Mouse (Mus musculus) kidney, embryonic 15.5 days (tissue): ENCODE measurements around the gene Galnt6. TPM values are rescaled to one million over a fixed set of nuclear protein-coding genes. Genes with fewer than 3 reads are reported as not detected.

ENCODE experiments used
- ATAC-seq: fragments of 200-750 bp; cut with Nextera tagmentation; replicated peaks from 2 replicates; pipeline ENCODE4 v1.8.0; 2017; ENCODE audit warnings: moderate TSS enrichment; ENCODE audit not compliant: low FRiP score
- H3K27ac ChIP-seq: fragments of 300-500 bp; sonication (generic); 2 replicates; pipeline ENCODE4 v1.5.1; 2015; ENCODE audit warnings: mild to moderate bottlenecking, inconsistent platforms
- H3K27me3 ChIP-seq: fragments of 300-500 bp; sonication (generic); 2 replicates; pipeline ENCODE4 v1.6.1; 2015; ENCODE audit warnings: inconsistent platforms
- H3K36me3 ChIP-seq: fragments of 300-500 bp; sonication (generic); 2 replicates; pipeline ENCODE4 v1.6.1; 2015; ENCODE audit warnings: inconsistent platforms
- H3K4me1 ChIP-seq: fragments of 300-500 bp; sonication (generic); 2 replicates; pipeline ENCODE4 v1.6.1; 2015; ENCODE audit warnings: inconsistent platforms
- H3K4me2 ChIP-seq: fragments of 300-500 bp; sonication (generic); 2 replicates; pipeline ENCODE4 v1.6.1; 2015; ENCODE audit warnings: moderate library complexity, mild to moderate bottlenecking, inconsistent platforms
- H3K4me3 ChIP-seq: fragments of 300-500 bp; sonication (generic); replicated peaks from 2 replicates; pipeline ENCODE4 v1.5.1; 2015; ENCODE audit warnings: mild to moderate bottlenecking, inconsistent platforms
- H3K9ac ChIP-seq: fragments of 300-500 bp; sonication (generic); 2 replicates; pipeline ENCODE4 v1.6.1; 2015; ENCODE audit warnings: mild to moderate bottlenecking, inconsistent platforms
- H3K9me3 ChIP-seq: fragments of 300-500 bp; sonication (generic); replicated peaks from 2 replicates; pipeline ENCODE4 v1.6.1; 2016; ENCODE audit warnings: inconsistent platforms
- WGBS: fragments of 180-500 bp; shearing (Covaris S2); methylation state at CpG from one replicate; pipeline ENCODE4 v1.1.7; 2015; ENCODE audit warnings: mixed read lengths; 5-methylcytosine and 5-hydroxymethylcytosine counted together
- polyA plus RNA-seq: library from polyadenylated mRNA; unstranded; fragments of >200 nt; fragmentation: Nextera tagmentation; extraction: Ambion mirVana; gene quantifications from 2 replicates; pipeline ENCODE4 v1.2.1, GENCODE M21; 2015

Galnt6 gene
- polyA plus RNA-seq, 1 experiment from 2014 or later: 2.4 TPM

DNA sequence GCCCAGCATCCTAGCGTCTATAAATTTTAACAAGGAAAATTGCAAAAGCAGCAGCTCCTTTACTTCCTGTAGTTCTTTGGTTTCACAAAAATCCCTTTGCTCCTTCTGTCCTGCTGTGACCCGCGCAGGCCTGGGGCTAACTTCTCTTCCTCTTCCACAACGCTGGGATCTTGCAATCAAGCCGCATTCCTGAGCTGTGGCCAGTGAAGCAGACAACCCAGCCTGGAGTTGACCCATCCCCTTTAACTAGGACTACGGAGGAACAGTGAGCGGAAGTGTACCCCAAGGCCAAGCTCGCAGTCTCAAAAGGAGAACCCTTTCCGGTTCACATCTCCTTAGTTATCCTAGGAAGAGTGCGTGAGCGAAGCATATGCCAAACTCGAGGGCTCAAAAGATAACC lies 50.6 kb downstream of the Galnt6 start:
- Histone ChIP-seq H3K4me1 (peaks cover 63% of the 10 kb centered on the region), H3K4me3 (0 out of 2 replicates have a peak overlapping the region, but pooled peaks have one; percentile 15), H3K27ac (peak overlapping the region; percentile 93), H3K36me3 (no peaks in the 10 kb centered on the region), H3K27me3 (no peaks in the 10 kb centered on the region), H3K4me2 (peak overlapping the region; percentile 43), H3K9ac (no peak overlapping the region), H3K9me3 (no peaks in the 10 kb centered on the region)
- ATAC-seq: peak; percentile 55
- WGBS: 50% methylated on average over 12 of the region's 12 CpGs

- H3K27me3 ChIP-seq: no peaks in the 10 kb centered on the region
- H3K36me3 ChIP-seq: no peaks in the 10 kb centered on the region
- WGBS: 89% methylated on average over 8 of the region's 8 CpGs
- no peaks in the 10 kb centered on the region for H3K9me3 ChIP-seq
- H3K4me1 ChIP-seq: peaks cover 63% of the 10 kb centered on the region
- H3K27ac ChIP-seq: peak overlapping the region; percentile 93
- no peak overlapping the region for H3K9ac ChIP-seq
- no peak for ATAC-seq
- no peak overlapping the region for H3K4me2 ChIP-seq
- no peak overlapping the region for H3K4me3 ChIP-seq
Observed at GRCm38 (mm10) chr15:100677675-100678074, 51.5 kb downstream of the Galnt6 start.

DNA sequence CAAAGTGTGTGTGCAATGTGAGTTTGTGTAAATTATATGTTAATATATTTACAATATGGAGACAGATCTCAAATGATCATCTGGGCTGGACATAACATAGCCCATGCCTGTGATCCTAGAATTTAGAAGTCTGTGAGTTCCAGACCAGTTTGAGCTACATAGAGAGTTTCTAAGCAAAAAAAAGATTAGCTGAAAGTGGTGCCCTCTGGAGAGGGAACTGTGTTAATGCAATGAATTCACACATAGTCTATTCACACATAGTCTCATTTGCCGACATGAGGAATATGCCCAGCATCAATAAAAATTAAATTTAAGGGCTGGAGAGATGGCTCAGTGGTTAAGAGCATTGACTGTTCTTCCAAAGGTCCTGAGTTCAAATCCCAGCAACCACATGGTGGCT lies 52.7 kb downstream of the Galnt6 start:
- WGBS: 83% methylated on average over 1 of the region's 1 CpGs

GRCm38 (mm10) chr15:100675486-100675885 lies 53.7 kb downstream of the Galnt6 start:
- WGBS: 25% methylated on average over 3 of the region's 3 CpGs
- no peaks in the 10 kb centered on the region for H3K27me3 ChIP-seq
- peak overlapping the region; percentile 32; the same call in 1 of the 2 replicates for H3K27ac ChIP-seq
- no peak for ATAC-seq
- H3K9ac ChIP-seq: no peak overlapping the region
- H3K4me1 ChIP-seq: peaks cover 48% of the 10 kb centered on the region
- no peak overlapping the region for H3K4me3 ChIP-seq
- H3K9me3 ChIP-seq: no peaks in the 10 kb centered on the region
- H3K4me2 ChIP-seq: no peak overlapping the region
- no peaks in the 10 kb centered on the region for H3K36me3 ChIP-seq

More for the DNA sequence above, 52.7 kb downstream of the Galnt6 start:
- Histone ChIP-seq H3K27me3 (no peaks in the 10 kb centered on the region), H3K9me3 (no peaks in the 10 kb centered on the region), H3K9ac (no peak overlapping the region), H3K4me2 (no peak overlapping the region), H3K4me3 (no peak overlapping the region), H3K4me1 (peaks cover 57% of the 10 kb centered on the region), H3K36me3 (no peaks in the 10 kb centered on the region), H3K27ac (no peak overlapping the region)
- ATAC-seq: no peak

- 81% methylated on average over 10 of the region's 10 CpGs for whole genome bisulfite sequencing
- H3K27ac ChIP-seq: no peak overlapping the region
- H3K4me1 ChIP-seq: peaks cover 38% of the 10 kb centered on the region
Observed at GRCm38 (mm10) chr15:100674566-100674965, 54.6 kb downstream of the Galnt6 start.

GRCm38 (mm10) chr15:100673585-100674391 lies 55.4 kb downstream of the Galnt6 start:
- Histone ChIP-seq H3K4me2 (no peak overlapping the region), H3K27ac (peak overlapping the region; percentile 46; the same call in 1 of the 2 replicates), H3K9ac (no peak overlapping the region), H3K27me3 (no peaks in the 10 kb centered on the region), H3K4me3 (no peak overlapping the region), H3K36me3 (no peaks in the 10 kb centered on the region), H3K9me3 (no peaks in the 10 kb centered on the region), H3K4me1 (peaks cover 32% of the 10 kb centered on the region)
- no peak for ATAC-seq
- WGBS: 50% methylated on average over 11 of the region's 12 CpGs

More at GRCm38 (mm10) chr15:100674566-100674965, 54.6 kb downstream of the Galnt6 start:
- H3K4me3 ChIP-seq: no peak overlapping the region
- H3K36me3 ChIP-seq: no peaks in the 10 kb centered on the region
- H3K27me3 ChIP-seq: no peaks in the 10 kb centered on the region
- H3K9ac ChIP-seq: no peak overlapping the region
- no peak for ATAC-seq
- no peaks in the 10 kb centered on the region for H3K9me3 ChIP-seq
- no peak overlapping the region for H3K4me2 ChIP-seq

- no peaks in the 10 kb centered on the region for H3K36me3 ChIP-seq
- no peaks in the 10 kb centered on the region for H3K27me3 ChIP-seq
- H3K4me2 ChIP-seq: no peak overlapping the region
- no peak overlapping the region for H3K4me3 ChIP-seq
- no peak overlapping the region for H3K27ac ChIP-seq
- no peak for ATAC-seq
- WGBS: 70% methylated on average over 5 of the region's 5 CpGs
- no peaks in the 10 kb centered on the region for H3K9me3 ChIP-seq
- H3K4me1 ChIP-seq: peaks cover 31% of the 10 kb centered on the region
- no peak overlapping the region for H3K9ac ChIP-seq
Observed at GRCm38 (mm10) chr15:100670833-100671232, 58.3 kb downstream of the Galnt6 start.

- no peak overlapping the region for H3K4me3 ChIP-seq
- no peak overlapping the region for H3K9ac ChIP-seq
- no peak for ATAC-seq
- no peaks in the 10 kb centered on the region for H3K36me3 ChIP-seq
- H3K27ac ChIP-seq: no peak overlapping the region
- no peaks in the 10 kb centered on the region for H3K27me3 ChIP-seq
- no peaks in the 10 kb centered on the region for H3K9me3 ChIP-seq
- 92% methylated on average over 8 of the region's 8 CpGs for WGBS
- H3K4me2 ChIP-seq: no peak overlapping the region
- H3K4me1 ChIP-seq: peaks cover 28% of the 10 kb centered on the region
Observed at GRCm38 (mm10) chr15:100670004-100670403, 59.2 kb downstream of the Galnt6 start.

- WGBS: 87% methylated on average over 20 of the region's 20 CpGs
- ATAC-seq: no peak
- Histone ChIP-seq H3K9me3 (no peaks in the 10 kb centered on the region), H3K27ac (no peak within 1 kb of the TSS), H3K9ac (no peak within 1 kb of the TSS), H3K27me3 (no peaks in the 10 kb centered on the region), H3K36me3 (no peaks in the 10 kb centered on the region), H3K4me2 (no peak within 1 kb of the TSS), H3K4me3 (no peak within 1 kb of the TSS), H3K4me1 (peaks cover 29% of the 10 kb centered on the region)
Observed at GRCm38 (mm10) chr15:100669337-100669736, 59.8 kb downstream of the Galnt6 start, which contains the start of gene Bin2. Gene Bin2 (minus strand): TSS chr15:100669553.

GRCm38 (mm10) chr15:100667871-100668545 lies 61.2 kb downstream of the Galnt6 start:
- ATAC-seq: no peak
- Histone ChIP-seq H3K27ac (no peak overlapping the region), H3K4me1 (peaks cover 27% of the 10 kb centered on the region), H3K27me3 (no peaks in the 10 kb centered on the region), H3K36me3 (no peaks in the 10 kb centered on the region), H3K9ac (no peak overlapping the region), H3K9me3 (no peaks in the 10 kb centered on the region), H3K4me2 (no peak overlapping the region), H3K4me3 (no peak overlapping the region)
- WGBS: 75% methylated on average over 5 of the region's 5 CpGs

DNA sequence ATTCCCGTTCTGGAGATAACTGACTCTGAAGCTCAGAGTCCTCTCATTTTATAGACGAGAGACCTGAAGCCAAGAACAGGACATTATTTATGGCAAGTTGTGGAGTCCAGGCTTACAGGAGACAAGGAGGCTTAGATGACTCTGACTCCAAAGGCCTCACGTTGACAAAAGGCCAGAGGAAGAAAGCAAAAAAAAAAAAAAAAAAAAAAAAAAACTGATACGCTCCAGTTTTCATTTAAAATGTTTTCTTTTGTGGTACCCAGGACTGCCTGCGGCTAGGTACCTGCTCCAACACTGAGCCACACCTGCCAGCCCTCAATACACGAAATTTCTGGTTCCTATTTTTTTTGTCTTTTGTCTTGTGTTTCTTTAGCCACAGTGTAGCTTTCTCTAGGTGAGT lies 61.8 kb downstream of the Galnt6 start:
- Histone ChIP-seq H3K4me1 (peaks cover 27% of the 10 kb centered on the region), H3K9me3 (no peaks in the 10 kb centered on the region), H3K36me3 (no peaks in the 10 kb centered on the region), H3K4me2 (no peak overlapping the region), H3K4me3 (no peak overlapping the region), H3K27me3 (no peaks in the 10 kb centered on the region), H3K27ac (0 out of 2 replicates have a peak overlapping the region, but pooled peaks have one; percentile 11), H3K9ac (no peak overlapping the region)
- 42% methylated on average over 6 of the region's 6 CpGs for WGBS
- ATAC-seq: no peak

DNA sequence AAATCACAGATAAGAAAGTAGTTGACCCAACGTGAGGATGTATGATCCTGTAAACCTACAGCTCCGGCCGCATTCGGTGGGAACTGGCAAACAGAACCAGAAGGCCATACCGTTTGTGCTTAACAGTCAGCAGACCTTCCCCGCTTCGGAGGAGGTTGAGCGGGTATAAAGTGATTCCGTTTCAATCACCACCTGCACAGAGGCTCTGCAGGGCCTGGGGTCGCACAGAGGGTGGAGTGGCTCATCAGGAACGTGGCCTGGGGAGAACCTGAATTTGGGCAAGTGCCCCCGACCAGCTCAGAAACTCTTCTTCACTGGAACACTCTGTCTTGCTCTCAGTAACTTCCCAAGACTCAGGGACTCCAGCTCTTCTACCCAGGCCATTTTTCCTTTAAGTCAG lies 62.3 kb downstream of the Galnt6 start:
- 19% methylated on average over 12 of the region's 12 CpGs for WGBS
- Histone ChIP-seq H3K4me1 (peaks cover 27% of the 10 kb centered on the region), H3K4me3 (no peak overlapping the region), H3K27me3 (no peaks in the 10 kb centered on the region), H3K36me3 (no peaks in the 10 kb centered on the region), H3K27ac (0 out of 2 replicates have a peak overlapping the region, but pooled peaks have one; percentile 11), H3K9ac (no peak overlapping the region), H3K4me2 (no peak overlapping the region), H3K9me3 (no peaks in the 10 kb centered on the region)
- ATAC-seq: no peak
